Mouse (Mus musculus) bone marrow, adult 2 months (tissue): Measurements from ENCODE around the gene Arhgap5. TPM values are rescaled to one million over a fixed set of nuclear protein-coding genes. Genes with fewer than 3 reads are reported as not detected.

ENCODE experiments used
- H3K27ac ChIP-seq: fragments of 200-500 bp; 2 replicates; pipeline ENCODE4 v1.5.1; 2012; ENCODE audit warnings: low read depth, mild to moderate bottlenecking, control low read depth, inconsistent platforms, low read length; ENCODE audit not compliant: control insufficient read depth, poor library complexity, insufficient read depth
- H3K4me1 ChIP-seq: fragments of 200-500 bp; 2 replicates; pipeline ENCODE4 v1.6.1; 2011; ENCODE audit warnings: low read length; ENCODE audit not compliant: control insufficient read depth, insufficient read depth
- H3K4me3 ChIP-seq: fragments of 200-500 bp; replicated peaks from 2 replicates; pipeline ENCODE3; 2011; ENCODE audit warnings: mild to moderate bottlenecking, low read depth, low read length, control low read depth; ENCODE audit not compliant: control insufficient read depth
- CTCF ChIP-seq: fragments of 200-500 bp; IDR thresholded peaks from 2 replicates; pipeline ENCODE4 v1.5.1; 2011; ENCODE audit warnings: low read length, control low read depth; ENCODE audit not compliant: control insufficient read depth, insufficient read depth
- POLR2A ChIP-seq: fragments of 200-500 bp; IDR thresholded peaks from 2 replicates; pipeline ENCODE4 v1.6.1; 2011; ENCODE audit warnings: low read depth, mild to moderate bottlenecking, control low read depth, low read length, borderline replicate concordance; ENCODE audit not compliant: control insufficient read depth
- WGBS: fragments of 180-500 bp; shearing (Covaris S2); methylation state at CpG from one replicate; pipeline ENCODE4 v1.1.7; 2018; 5-methylcytosine and 5-hydroxymethylcytosine counted together
- polyA plus RNA-seq: library from polyadenylated mRNA; stranded (reverse); fragments of >200 nt; gene quantifications from 2 replicates; pipeline ENCODE4 v1.2.4, GENCODE M21; 2011; ENCODE audit warnings: low replicate concordance; ENCODE audit not compliant: missing spikeins, insufficient read depth, insufficient read length

Arhgap5 gene
- polyA plus RNA-seq, 1 experiment: 7.8 TPM

DNA sequence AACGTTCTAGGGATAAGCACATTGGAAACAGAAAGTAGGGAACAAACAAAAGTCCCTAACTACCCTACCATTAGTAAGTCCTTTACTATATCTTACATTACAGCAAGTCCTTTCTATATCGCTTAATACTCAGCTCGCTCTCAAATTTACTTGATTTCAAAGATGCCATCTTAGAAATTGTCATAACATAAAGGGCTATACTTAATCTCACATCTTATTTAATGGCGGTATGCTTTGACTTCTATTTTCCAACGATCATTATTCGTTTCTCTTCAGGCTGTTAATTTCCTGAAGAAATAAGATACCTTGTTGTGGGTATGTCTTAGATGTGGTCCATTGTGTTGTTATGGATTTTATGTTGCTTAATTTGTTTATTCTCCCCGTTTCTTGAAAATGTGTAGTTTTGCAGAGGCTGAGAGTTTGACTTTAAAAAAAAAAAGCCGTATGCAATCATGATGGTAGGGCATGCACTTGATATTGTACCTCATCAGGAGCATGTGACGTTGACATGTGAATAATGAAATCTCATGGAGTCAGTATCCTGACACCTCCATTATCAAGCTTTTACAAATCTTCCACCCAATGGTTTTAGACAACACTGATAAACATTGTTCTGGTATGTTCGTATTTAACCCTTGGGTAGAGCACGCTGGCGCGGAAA lies 101.3 kb downstream of the Arhgap5 start:
- Histone ChIP-seq H3K4me3 (peak overlapping the region; percentile 53), H3K27ac (peak overlapping the region; percentile 77), H3K4me1 (no peaks in the 10 kb centered on the region; the same call in 1 of the 2 replicates)
- TF ChIP-seq POLR2A (no peak), CTCF (no peak)
- WGBS: 46% methylated on average over 13 of the region's 13 CpGs

DNA sequence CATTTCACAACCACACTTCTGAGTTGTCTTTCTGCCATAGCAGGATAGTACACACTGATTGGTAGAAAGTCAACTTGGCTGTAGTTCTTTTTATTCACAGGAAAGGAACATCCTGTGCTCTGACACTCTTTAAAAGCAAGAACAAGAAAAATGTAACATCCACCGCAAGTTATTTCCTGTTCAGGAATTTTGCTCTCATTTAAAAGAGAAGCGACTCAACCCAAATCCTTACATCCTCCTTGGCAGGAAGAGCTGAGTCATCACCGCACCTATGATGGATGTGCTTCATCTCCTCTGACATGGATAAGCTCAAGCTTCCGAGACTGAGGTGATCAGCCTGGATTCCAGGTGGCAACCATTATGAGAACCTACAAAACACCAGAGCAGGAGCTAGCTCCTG lies 103.6 kb downstream of the Arhgap5 start:
- no peak for TF ChIP-seq POLR2A
- TF ChIP-seq CTCF: no peak
- no peak overlapping the region for H3K4me3 ChIP-seq
- H3K4me1 ChIP-seq: no peaks in the 10 kb centered on the region; the same call in 1 of the 2 replicates
- no peak overlapping the region for H3K27ac ChIP-seq
- WGBS: 23% methylated on average over 4 of the region's 4 CpGs

DNA sequence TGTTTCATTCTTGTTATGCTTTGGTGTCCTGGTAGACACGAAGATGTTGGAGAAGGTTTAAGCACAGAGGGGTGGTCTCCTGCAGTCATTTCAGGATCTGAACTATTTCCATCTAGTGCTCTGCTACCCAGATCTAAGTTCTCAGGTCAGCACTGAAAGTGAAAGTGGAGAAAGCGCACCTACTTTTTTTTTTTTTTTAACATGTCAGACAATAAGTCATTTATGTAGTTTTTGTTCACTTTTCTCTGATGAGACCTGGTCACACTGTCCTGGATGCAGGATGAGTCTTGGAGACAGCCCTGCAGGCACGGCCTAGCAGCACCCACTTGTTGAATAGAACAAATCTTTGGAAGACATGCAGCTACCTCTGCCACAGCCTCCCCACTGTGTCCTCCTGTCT lies 111.9 kb downstream of the Arhgap5 start:
- TF ChIP-seq POLR2A: no peak
- TF ChIP-seq CTCF: no peak
- no peaks in the 10 kb centered on the region for H3K4me1 ChIP-seq
- WGBS: 28% methylated on average over 3 of the region's 3 CpGs
- no peak overlapping the region for H3K27ac ChIP-seq
- no peak overlapping the region for H3K4me3 ChIP-seq

DNA sequence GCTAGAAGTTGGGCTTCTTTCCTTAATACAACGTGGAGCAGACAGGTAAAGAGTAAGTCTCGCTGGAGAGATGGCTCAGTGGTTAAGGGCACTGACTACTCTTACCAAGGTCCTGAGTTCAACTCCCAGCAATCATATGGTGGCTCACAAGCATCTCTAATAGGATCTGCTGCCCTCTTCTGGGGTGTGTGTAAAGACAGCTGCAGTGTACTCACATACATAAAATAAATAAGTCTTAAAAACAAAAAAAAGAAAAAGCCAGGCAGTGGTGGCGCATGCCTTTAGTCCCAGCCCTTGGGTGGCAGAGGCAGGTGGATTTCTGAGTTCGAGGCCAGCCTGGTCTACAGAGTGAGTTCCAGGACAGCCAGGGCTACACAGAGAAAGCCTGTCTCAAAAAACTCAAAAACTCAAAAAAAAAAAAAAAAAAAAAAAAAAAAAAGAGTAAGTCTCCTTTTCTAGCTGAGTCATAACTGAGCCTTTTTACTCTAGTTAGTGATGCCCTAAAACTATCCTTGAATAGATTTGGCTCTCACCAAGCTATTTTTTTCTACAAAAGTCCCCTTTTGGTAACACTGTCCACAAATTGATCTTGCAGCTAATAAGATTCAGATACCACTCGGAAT lies 114.8 kb downstream of the Arhgap5 start:
- TF ChIP-seq CTCF (no peak), POLR2A (no peak)
- WGBS: 76% methylated on average over 5 of the region's 5 CpGs
- H3K4me1 ChIP-seq: no peaks in the 10 kb centered on the region
- H3K4me3 ChIP-seq: no peak overlapping the region
- no peak overlapping the region for H3K27ac ChIP-seq

DNA sequence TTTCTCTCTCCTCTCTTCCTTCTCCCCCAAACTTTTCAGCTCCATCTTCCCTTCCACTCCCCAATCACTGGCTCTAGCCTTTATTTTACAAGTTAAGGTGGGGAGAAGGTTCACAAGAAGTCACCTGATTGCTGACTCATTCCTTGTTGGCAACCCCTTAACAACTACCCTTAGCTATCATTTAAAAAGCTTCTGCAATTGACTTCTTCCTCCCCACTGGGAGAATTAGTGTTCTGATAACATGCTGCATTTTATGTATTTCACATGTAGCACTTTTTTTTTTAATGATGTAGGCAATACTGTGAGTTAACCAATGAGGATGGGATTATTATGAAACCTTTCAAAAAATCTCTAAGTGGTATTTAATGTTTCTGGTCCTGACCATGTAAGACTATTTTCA lies 115.9 kb downstream of the Arhgap5 start:
- no peak for TF ChIP-seq POLR2A
- no peak overlapping the region for H3K27ac ChIP-seq
- no peak overlapping the region for H3K4me3 ChIP-seq
- H3K4me1 ChIP-seq: no peaks in the 10 kb centered on the region

Other genes starting within 250 kb of the Arhgap5 start
- gene Akap6, start 195.4 kb downstream of the Arhgap5 start, polyA plus RNA-seq: 0.37 TPM in 1 of 2 replicates, not detected in the other